Mouse (Mus musculus) cortical plate, adult 2 months (tissue): Measurements from ENCODE around the gene Rrn3.

ENCODE experiments used
- CTCF ChIP-seq: fragments of 200-500 bp; IDR thresholded peaks from 2 replicates; pipeline ENCODE4 v1.5.1; 2011; ENCODE audit warnings: mild to moderate bottlenecking, control low read depth, low read length; ENCODE audit not compliant: insufficient read depth; ENCODE audit errors: extremely low read depth
- POLR2A ChIP-seq: fragments of 200-500 bp; IDR thresholded peaks from 2 replicates; pipeline ENCODE4 v1.6.1; 2011; ENCODE audit warnings: mild to moderate bottlenecking, low read length, control low read depth; ENCODE audit not compliant: insufficient read depth; ENCODE audit errors: extremely low read depth

GRCm38 (mm10) chr16:13753986-13754385 is 26.5 kb upstream of the Rrn3 start:
- TF ChIP-seq POLR2A (no peak), CTCF (no peak)
